Mouse (Mus musculus): ENCODE measurements at regions not wholly inside any gene's neighbourhood (a gene's known extent, or its start where the extent isn't known, plus 50 kb on each side); places are given as distances from the start of the nearest gene placed in this dataset.

DNA sequence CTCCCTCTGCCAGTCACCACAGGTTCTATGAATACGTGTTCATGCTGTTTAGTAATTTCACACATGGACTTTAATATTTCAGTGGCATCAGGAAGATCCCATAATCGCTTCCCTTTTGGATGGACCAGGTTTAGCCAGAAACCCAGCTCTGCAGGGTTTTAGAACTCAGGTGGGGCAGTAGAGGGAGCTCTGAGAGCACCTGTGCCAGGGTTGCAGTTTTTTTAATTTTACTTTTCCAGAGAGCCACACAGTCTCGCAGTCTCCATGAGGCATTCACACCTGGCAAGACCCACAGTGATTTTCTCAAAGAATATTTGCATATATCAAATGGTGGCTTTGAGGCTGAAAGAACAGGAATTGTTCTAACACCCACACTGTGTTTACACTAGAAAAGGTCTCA, 1603.8 kb upstream of the Cdh8 start:
- DNase-seq (ENCODE audit: low spot score in 2 of 2) = peak in 1 of 2 experiments; percentile 12
- intact Hi-C loops (cut with DNase I) = no loop called here

Measured in left cerebral cortex, postnatal 25 days (tissue).